In the genomic region with DNA sequence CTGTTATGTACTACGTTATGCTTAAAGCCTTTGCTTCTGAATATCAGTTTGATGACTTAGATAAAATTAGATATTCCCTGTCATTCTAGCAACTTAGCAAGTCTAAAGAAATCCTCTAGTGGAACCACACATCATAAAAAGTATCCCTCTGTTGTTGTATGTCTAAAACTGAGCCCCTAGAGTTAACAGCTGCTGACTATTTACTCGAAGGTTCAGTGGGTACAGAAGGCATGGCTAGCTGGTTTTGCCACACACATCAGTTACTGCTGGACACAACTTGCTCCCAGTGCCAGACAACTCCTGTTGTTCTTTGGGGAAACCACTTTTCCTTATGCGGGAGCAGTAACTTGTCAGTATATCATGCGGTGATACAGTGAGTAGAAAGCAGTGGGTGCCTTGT, we compare ENCODE assay signal across 19 mouse cellular contexts.
"Had no signal": no experiment of that assay in that cellular context is flagged by ENCODE, and none has a peak within 500 bp of the region (broad histone marks: within the 10 kb centered on the region; RNA-seq: fewer than 3 reads in every experiment).

No protein-coding gene starts in this region.

- H3K9ac ChIP-seq: limb, embryonic 12.5 days; limb, embryonic 15.5 days; liver, embryonic 14.5 days; liver, postnatal 0 days; lung, embryonic 14.5 days; midbrain, embryonic 12.5 days; midbrain, embryonic 15.5 days; neural tube, embryonic 15.5 days; stomach, embryonic 15.5 days had no signal

- H3K36me3 ChIP-seq: limb, embryonic 12.5 days; limb, embryonic 15.5 days; midbrain, embryonic 15.5 days; neural tube, embryonic 15.5 days; stomach, embryonic 15.5 days had no signal

- H3K4me3 ChIP-seq: limb, embryonic 12.5 days; limb, embryonic 15.5 days; midbrain, embryonic 12.5 days; midbrain, embryonic 15.5 days; neural tube, embryonic 15.5 days; stomach, embryonic 15.5 days had no signal

- H3K4me2 ChIP-seq: limb, embryonic 12.5 days; limb, embryonic 15.5 days; liver, embryonic 11.5 days; lung, embryonic 14.5 days; midbrain, embryonic 15.5 days; neural tube, embryonic 15.5 days; stomach, embryonic 15.5 days had no signal

- H3K27ac ChIP-seq: limb, embryonic 12.5 days; limb, embryonic 15.5 days; liver, embryonic 14.5 days; macrophage; midbrain, embryonic 12.5 days; midbrain, embryonic 15.5 days; stomach, embryonic 15.5 days had no signal

- ATAC-seq: liver, postnatal 0 days; lung, postnatal 0 days; midbrain, embryonic 15.5 days had no signal

- H3K27me3 ChIP-seq: limb, embryonic 12.5 days; limb, embryonic 15.5 days; midbrain, embryonic 12.5 days; midbrain, embryonic 15.5 days; neural tube, embryonic 15.5 days; stomach, embryonic 15.5 days had no signal

- H3K9me3 ChIP-seq: limb, embryonic 12.5 days; limb, embryonic 15.5 days; midbrain, embryonic 12.5 days; midbrain, embryonic 15.5 days; neural tube, embryonic 15.5 days; stomach, embryonic 15.5 days had no signal

- DNase-seq: kidney, adult 8-10 months; left cerebral cortex, postnatal 4 days; liver, postnatal 0 days; lung, embryonic 14.5 days; retina, postnatal 1 day; right cerebral cortex, postnatal 25 days; spleen, adult 18-20 months; thymus, adult 18-20 months; thymus, postnatal 36 days had no signal

- H3K4me1 ChIP-seq: stomach, embryonic 15.5 days had no signal
